Mouse (Mus musculus): ENCODE data around the gene Stmn1.

GRCm38 (mm10) chr4:134481270-134481669 lies 13.2 kb downstream of the Stmn1 start:
- no peak for TF ChIP-seq CTCF (IDR thresholded peaks at IDR 0.05; ENCODE audit: extremely low read depth, insufficient read depth, insufficient read length, insufficient replicate concordance)
- TF ChIP-seq POLR2A (IDR thresholded peaks at IDR 0.05; ENCODE audit: low read depth, low read length), result no peak

All from spleen, adult 2 months (tissue).